Mouse (Mus musculus) liver, embryonic 16.5 days (tissue): Measurements from ENCODE around the gene H2-M5. TPM values are rescaled to one million over a fixed set of nuclear protein-coding genes. Genes with fewer than 3 reads are reported as not detected.
A peak's percentile ranks its signal among the peaks of the same experiment; 100 is the strongest.
"Not testable (repeated sequence)": the region's sequence is repeated elsewhere in the genome, so short reads cannot be mapped to it uniquely, and the experiment has no call there.

ENCODE experiments used
- ATAC-seq: fragments of 200-750 bp; cut with Nextera tagmentation; 2 replicates; pipeline ENCODE4 v1.8.0; 2017; ENCODE audit warnings: low read depth, mild to moderate bottlenecking, moderate number of reproducible peaks, moderate library complexity
- H3K27ac ChIP-seq: fragments of 300-500 bp; sonication (generic); 2 replicates; pipeline ENCODE4 v1.5.1; 2014; ENCODE audit warnings: mild to moderate bottlenecking, low read length
- H3K27me3 ChIP-seq: fragments of 300-500 bp; sonication (generic); 2 replicates; pipeline ENCODE4 v1.6.1; 2014; ENCODE audit warnings: low read depth, low read length, mixed read lengths; ENCODE audit not compliant: control insufficient read depth, insufficient read depth
- H3K36me3 ChIP-seq: fragments of 300-500 bp; sonication (generic); 2 replicates; pipeline ENCODE4 v1.6.1; 2014; ENCODE audit warnings: mild to moderate bottlenecking; ENCODE audit not compliant: control insufficient read depth, insufficient read depth
- H3K4me1 ChIP-seq: fragments of 300-500 bp; sonication (generic); 2 replicates; pipeline ENCODE4 v1.6.1; 2014; ENCODE audit warnings: low read depth, low read length, mixed read lengths; ENCODE audit not compliant: control insufficient read depth
- H3K4me2 ChIP-seq: fragments of 300-500 bp; sonication (generic); 2 replicates; pipeline ENCODE4 v1.6.1; 2014; ENCODE audit warnings: low read depth, low read length, mixed read lengths
- H3K4me3 ChIP-seq: fragments of 300-500 bp; sonication (generic); 2 replicates; pipeline ENCODE4 v1.5.1; 2014; ENCODE audit warnings: low read depth, mild to moderate bottlenecking, low read length
- H3K9ac ChIP-seq: fragments of 300-500 bp; sonication (generic); 2 replicates; pipeline ENCODE4 v1.6.1; 2014; ENCODE audit warnings: low read depth, low read length
- H3K9me3 ChIP-seq: fragments of 300-500 bp; sonication (generic); replicated peaks from 2 replicates; pipeline ENCODE4 v1.6.1; 2016; ENCODE audit warnings: low read length; ENCODE audit not compliant: control insufficient read depth
- WGBS: fragments of 180-500 bp; shearing (Covaris S2); extraction: QIAGEN DNeasy Blood & Tissue Kit; methylation state at CpG from one replicate; pipeline ENCODE4 v1.1.7; 2014; ENCODE audit not compliant: insufficient replicate concordance; 5-methylcytosine and 5-hydroxymethylcytosine counted together
- polyA plus RNA-seq: library from polyadenylated mRNA; unstranded; fragments of >200 nt; fragmentation: Nextera tagmentation; extraction: Ambion mirVana; gene quantifications from 2 replicates; pipeline ENCODE4 v1.2.1, GENCODE M21; 2015

Gene H2-M5
- polyA plus RNA-seq, result not detected in 2 replicates

DNA sequence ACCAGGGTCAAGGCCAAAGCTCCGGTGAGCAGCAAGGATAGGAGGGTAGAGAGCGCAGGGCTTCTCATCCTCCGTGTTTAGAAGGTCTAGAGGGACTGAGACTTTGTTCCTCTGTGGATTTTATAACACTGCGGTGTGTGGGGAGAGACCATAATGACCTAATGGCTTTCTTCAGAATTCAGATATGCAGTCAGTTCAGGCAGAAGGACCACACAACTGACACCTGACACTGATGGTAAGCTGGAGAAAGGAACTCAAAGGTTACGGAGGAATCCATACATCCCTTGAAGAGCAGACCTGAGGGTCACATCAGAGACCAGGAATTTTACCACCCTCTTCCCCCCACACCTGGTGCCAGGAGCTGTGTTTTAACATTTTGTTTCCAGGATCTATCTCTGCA, at the start of gene H2-M5:
Gene H2-M5, minus strand, starts transcription at position 101 of the 400 bp plus-strand sequence.
- Histone ChIP-seq H3K4me2 (no peak within 1 kb of the TSS), H3K27ac (no peak within 1 kb of the TSS), H3K4me1 (no peaks in the 10 kb centered on the region), H3K27me3 (peaks cover 24% of the 10 kb centered on the region), H3K4me3 (no peak within 1 kb of the TSS), H3K9me3 (no peaks in the 10 kb centered on the region), H3K9ac (no peak within 1 kb of the TSS), H3K36me3 (no peaks in the 10 kb centered on the region)
- no peak for ATAC-seq
- WGBS, result 31% methylated on average over 5 of the region's 5 CpGs

DNA sequence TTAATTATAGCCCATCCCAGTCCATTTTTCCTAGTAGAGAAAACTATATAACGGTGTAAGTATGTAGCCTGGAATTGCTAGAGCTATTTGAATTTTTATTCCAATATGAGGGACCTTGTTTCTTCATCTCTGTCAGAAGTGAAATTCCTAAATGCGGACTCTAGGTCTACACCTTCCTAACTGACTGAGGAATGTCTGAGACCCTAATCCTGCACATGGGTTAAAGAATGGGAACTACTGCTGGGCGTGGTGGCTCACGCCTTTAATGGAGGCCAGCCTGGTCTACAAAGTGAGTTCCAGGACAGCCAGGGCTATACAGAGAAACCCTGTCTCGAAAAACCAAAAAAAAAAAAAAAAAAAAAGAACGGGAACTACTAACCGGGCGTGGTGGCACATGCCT, 39.8 kb upstream of the H2-M5 start:
- no peak for ATAC-seq
- Histone ChIP-seq H3K4me3 (no peak overlapping the region), H3K27ac (no peak overlapping the region), H3K4me1 (no peaks in the 10 kb centered on the region), H3K27me3 (no peaks in the 10 kb centered on the region), H3K36me3 (no peaks in the 10 kb centered on the region), H3K4me2 (peak overlapping the region; percentile 39), H3K9me3 (no peaks in the 10 kb centered on the region), H3K9ac (no peak overlapping the region)
- 57% methylated on average over 8 of the region's 8 CpGs for WGBS

DNA sequence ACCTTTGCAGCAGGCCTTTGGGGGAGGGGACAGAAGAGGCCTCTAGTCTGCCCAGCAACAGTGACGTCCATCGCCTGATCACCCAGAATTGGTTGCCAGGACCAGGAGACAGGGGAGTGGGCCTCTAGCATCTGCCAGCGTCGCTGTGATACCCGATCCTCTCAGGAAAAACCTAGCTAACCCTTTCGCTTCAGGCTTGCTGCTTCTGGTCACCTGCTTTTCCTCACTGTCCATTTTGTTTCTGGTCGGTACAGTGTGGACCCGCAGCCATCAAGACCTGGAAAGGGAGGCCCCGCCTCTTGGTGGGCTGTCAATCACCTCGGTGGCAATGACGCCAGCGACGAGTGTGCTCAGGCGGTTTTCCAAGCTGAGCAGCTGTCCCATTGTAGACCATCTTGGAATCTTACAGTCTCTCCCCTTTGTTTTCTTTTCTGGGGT, 39.4 kb upstream of the H2-M5 start:
- H3K4me1 ChIP-seq, result no peaks in the 10 kb centered on the region
- no peaks in the 10 kb centered on the region for H3K27me3 ChIP-seq
- peak; percentile 87 for ATAC-seq
- under 1% methylated on average over 14 of the region's 14 CpGs for WGBS
- H3K27ac ChIP-seq, result no peak overlapping the region
- no peaks in the 10 kb centered on the region for H3K9me3 ChIP-seq
- no peaks in the 10 kb centered on the region for H3K36me3 ChIP-seq
- H3K9ac ChIP-seq, result no peak overlapping the region
- H3K4me3 ChIP-seq, result peak overlapping the region; percentile 51
- H3K4me2 ChIP-seq, result peak overlapping the region; percentile 39

DNA sequence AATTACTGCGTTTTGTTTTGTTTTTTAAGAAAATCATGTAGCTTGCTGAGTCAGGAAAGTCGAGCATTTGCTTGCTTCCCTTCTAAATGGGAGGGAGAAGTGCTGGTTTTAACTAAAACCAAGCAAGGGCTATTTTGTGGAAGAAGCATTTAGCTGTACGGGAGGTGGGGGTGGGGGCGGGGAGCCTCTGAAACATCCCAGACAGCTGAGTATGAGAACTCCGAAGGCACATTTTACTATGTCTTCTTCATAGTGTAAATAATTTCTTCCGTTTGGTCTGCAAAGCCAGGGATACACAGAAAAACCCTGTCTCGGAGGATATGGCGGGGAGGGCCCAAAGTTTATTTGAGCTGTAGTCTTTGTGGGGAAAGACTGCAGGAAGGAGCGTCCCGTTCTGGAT, 38.9 kb upstream of the H2-M5 start:
- no peaks in the 10 kb centered on the region for H3K27me3 ChIP-seq
- no peak for ATAC-seq
- H3K4me2 ChIP-seq, result peak overlapping the region; percentile 39
- no peak overlapping the region for H3K9ac ChIP-seq
- H3K36me3 ChIP-seq, result no peaks in the 10 kb centered on the region
- no peaks in the 10 kb centered on the region for H3K9me3 ChIP-seq
- H3K27ac ChIP-seq, result no peak overlapping the region
- peak overlapping the region; percentile 51 for H3K4me3 ChIP-seq
- 29% methylated on average over 10 of the region's 10 CpGs for WGBS
- no peaks in the 10 kb centered on the region for H3K4me1 ChIP-seq

- no peak overlapping the region for H3K4me2 ChIP-seq
- H3K36me3 ChIP-seq, result no peaks in the 10 kb centered on the region
- H3K9me3 ChIP-seq, result no peaks in the 10 kb centered on the region
- ATAC-seq, result no peak
- WGBS, result 78% methylated on average over 4 of the region's 4 CpGs
- no peaks in the 10 kb centered on the region for H3K4me1 ChIP-seq
- no peak overlapping the region for H3K9ac ChIP-seq
- H3K27ac ChIP-seq, result no peak overlapping the region
- no peak overlapping the region for H3K4me3 ChIP-seq
- H3K27me3 ChIP-seq, result no peaks in the 10 kb centered on the region
Measured at GRCm38 (mm10) chr17:37027486-37027885, 38.1 kb upstream of the H2-M5 start.

DNA sequence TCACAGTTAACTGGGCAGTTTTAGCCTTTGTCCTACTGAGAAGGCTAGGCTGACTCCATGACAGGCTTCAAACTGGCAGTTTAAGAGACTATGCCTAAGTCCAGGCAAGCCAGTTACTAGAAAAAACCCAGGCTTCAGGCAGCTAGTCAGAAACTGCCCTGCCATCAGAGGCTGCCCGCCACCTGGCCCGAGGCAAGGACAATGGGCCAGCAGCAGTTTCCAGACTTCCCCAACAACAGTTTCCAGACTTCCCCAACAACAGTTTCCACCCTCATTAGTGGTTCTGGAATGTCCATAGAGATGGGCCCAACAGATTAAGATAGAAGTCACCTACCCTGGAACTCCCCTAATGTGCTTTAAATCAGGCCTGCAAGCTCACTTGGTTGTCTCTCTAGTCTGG, 37.1 kb upstream of the H2-M5 start:
- H3K27me3 ChIP-seq, result no peaks in the 10 kb centered on the region
- no peak overlapping the region for H3K4me3 ChIP-seq
- H3K36me3 ChIP-seq, result no peaks in the 10 kb centered on the region
- H3K27ac ChIP-seq, result no peak overlapping the region
- H3K4me2 ChIP-seq, result no peak overlapping the region
- H3K4me1 ChIP-seq, result no peaks in the 10 kb centered on the region
- WGBS, result 64% methylated on average over 2 of the region's 2 CpGs
- no peak overlapping the region for H3K9ac ChIP-seq
- ATAC-seq, result no peak
- H3K9me3 ChIP-seq, result no peaks in the 10 kb centered on the region

GRCm38 (mm10) chr17:37022628-37023576, 33.6 kb upstream of the H2-M5 start, which contains the start of gene Mog:
Gene Mog (minus strand): TSS chr17:37023398.
- no peaks in the 10 kb centered on the region for H3K9me3 ChIP-seq
- ATAC-seq, result no peak
- H3K4me2 ChIP-seq, result no peak within 1 kb of the TSS
- 54% methylated on average over 9 of the region's 9 CpGs for WGBS
- H3K9ac ChIP-seq, result no peak within 1 kb of the TSS
- no peak within 1 kb of the TSS for H3K27ac ChIP-seq
- no peaks in the 10 kb centered on the region for H3K4me1 ChIP-seq
- no peaks in the 10 kb centered on the region for H3K27me3 ChIP-seq
- H3K4me3 ChIP-seq, result no peak within 1 kb of the TSS
- H3K36me3 ChIP-seq, result no peaks in the 10 kb centered on the region

GRCm38 (mm10) chr17:37019242-37019641, 29.9 kb upstream of the H2-M5 start:
- 55% methylated on average over 5 of the region's 5 CpGs for WGBS
- H3K9me3 ChIP-seq, ATAC-seq, H3K27ac ChIP-seq, H3K27me3 ChIP-seq, H3K4me2 ChIP-seq, H3K4me1 ChIP-seq, H3K9ac ChIP-seq, H3K36me3 ChIP-seq, H3K4me3 ChIP-seq: not testable (repeated sequence)

DNA sequence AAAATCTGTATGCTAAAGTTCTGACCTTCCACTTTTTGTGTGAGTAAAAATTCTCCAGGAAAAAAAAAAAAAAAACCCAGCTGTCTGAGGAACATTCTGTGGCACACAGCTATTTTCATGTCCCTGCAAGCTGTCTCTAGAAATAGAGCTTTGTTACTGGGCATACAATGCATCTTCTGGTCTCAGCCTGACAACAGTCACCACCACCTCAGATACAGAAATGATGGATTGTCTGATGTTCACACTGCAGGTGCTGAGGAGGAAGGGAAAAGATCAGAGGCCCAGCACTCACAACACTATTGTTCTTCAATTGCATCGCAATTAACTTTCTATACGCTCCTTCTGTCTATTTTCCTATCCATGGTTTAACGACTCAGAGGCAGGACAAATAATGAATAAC, 29.0 kb upstream of the H2-M5 start:
- Histone ChIP-seq H3K4me1 (no peaks in the 10 kb centered on the region), H3K27me3 (no peaks in the 10 kb centered on the region), H3K36me3 (no peaks in the 10 kb centered on the region), H3K4me2 (no peak overlapping the region), H3K27ac (no peak overlapping the region), H3K4me3 (no peak overlapping the region), H3K9ac (no peak overlapping the region), H3K9me3 (no peaks in the 10 kb centered on the region)
- WGBS, result 54% methylated on average over 3 of the region's 3 CpGs
- ATAC-seq, result no peak
